20 mouse cellular contexts compared by ENCODE assay signal in genomic region chr16:33593467-33593866, GRCm38 (mm10).
DNase-seq lines count a peak whose midpoint lies in the region; ATAC-seq and TF ChIP-seq lines count a peak whose summit lies in the region.
"Had no signal": no experiment of that assay in that cellular context is flagged by ENCODE, and none has a peak within 500 bp of the region (broad histone marks: within the 10 kb centered on the region; RNA-seq: fewer than 3 reads in every experiment).

No protein-coding gene starts in this region.

- H3ac ChIP-seq in myocyte (ENCODE audit: control insufficient read depth, insufficient read length) = no peak overlapping the region

- 76% methylated on average over 7 of the region's 7 CpGs for whole genome bisulfite sequencing in midbrain, embryonic 10.5 days
- 68% methylated on average over 7 of the region's 7 CpGs for WGBS in midbrain, embryonic 14.5 days

- no peak overlapping the region for H3K9ac ChIP-seq in midbrain, embryonic 14.5 days (replicated peaks; ENCODE audit: low read length)
- H3K9ac ChIP-seq: embryonic facial prominence, embryonic 13.5 days; heart, embryonic 15.5 days; liver, embryonic 15.5 days; lung, embryonic 15.5 days; neural tube, embryonic 13.5 days had no signal

- no peak overlapping the region for H3K4me2 ChIP-seq in midbrain, embryonic 14.5 days (ENCODE audit: low read length)
- H3K4me2 ChIP-seq in myocyte (ENCODE audit: low read depth) = peak overlapping the region; percentile 56
- H3K4me2 ChIP-seq: embryonic facial prominence, embryonic 13.5 days; heart, embryonic 15.5 days; liver, embryonic 15.5 days; lung, embryonic 15.5 days; neural tube, embryonic 13.5 days had no signal

- no peaks in the 10 kb centered on the region for H3K36me3 ChIP-seq in midbrain, embryonic 10.5 days
- H3K36me3 ChIP-seq in midbrain, embryonic 14.5 days (ENCODE audit: control insufficient read depth, insufficient read depth, low read length) = no peaks in the 10 kb centered on the region
- H3K36me3 ChIP-seq in myocyte (ENCODE audit: control insufficient read depth, insufficient read depth) = no peaks in the 10 kb centered on the region
- H3K36me3 ChIP-seq: embryonic facial prominence, embryonic 13.5 days; heart, embryonic 15.5 days; limb, embryonic 10.5 days; liver, embryonic 15.5 days; lung, embryonic 15.5 days; neural tube, embryonic 13.5 days had no signal

- no peak for ATAC-seq in midbrain, embryonic 14.5 days (ENCODE audit: low FRiP score, low TSS enrichment)

- peaks cover 55% of the 10 kb centered on the region for H3K4me1 ChIP-seq in midbrain, embryonic 10.5 days
- peaks cover 14% of the 10 kb centered on the region for H3K4me1 ChIP-seq in midbrain, embryonic 14.5 days (ENCODE audit: control insufficient read depth, insufficient read depth, low read length)

- H3K4me3 ChIP-seq in gastrocnemius, adult 2 months = no peak overlapping the region
- no peak overlapping the region for H3K4me3 ChIP-seq in midbrain, embryonic 10.5 days
- H3K4me3 ChIP-seq in midbrain, embryonic 14.5 days (replicated peaks; ENCODE audit: low read depth, low read length) = no peak overlapping the region
- no peak overlapping the region for H3K4me3 ChIP-seq in myocyte
- H3K4me3 ChIP-seq: embryonic facial prominence, embryonic 13.5 days; heart, embryonic 15.5 days; limb, embryonic 10.5 days; liver, embryonic 15.5 days; lung, embryonic 15.5 days; megakaryocyte, embryonic 14.5 days; neural tube, embryonic 13.5 days had no signal

- H3K27ac ChIP-seq in gastrocnemius, adult 2 months = 0 out of 2 replicates have a peak overlapping the region, but pooled peaks have one; percentile 46
- peak overlapping the region; percentile 91 for H3K27ac ChIP-seq in midbrain, embryonic 10.5 days (replicated peaks)
- H3K27ac ChIP-seq in midbrain, embryonic 14.5 days (replicated peaks; ENCODE audit: low read depth, low read length) = no peak overlapping the region
- H3K27ac ChIP-seq: embryonic facial prominence, embryonic 13.5 days; limb, embryonic 10.5 days; liver, embryonic 15.5 days; lung, embryonic 15.5 days; neural tube, embryonic 13.5 days had no signal

- DNase-seq in adrenal gland, adult (ENCODE audit: inconsistent age in 2 of 2, low spot score in 1 of 2) = peak; percentile 37 to 62
- no peak for DNase-seq in adrenal gland, postnatal 10 days
- DNase-seq in gastrocnemius, adult 2 months = no peak
- DNase-seq in gastrocnemius, postnatal 25 days = no peak
- DNase-seq in midbrain, embryonic 10.5 days (ENCODE audit: low spot score) = no peak
- no peak for DNase-seq in midbrain, embryonic 14.5 days
- DNase-seq in frontal cortex, postnatal 25 days (ENCODE audit: low spot score in 2 of 2) = no peak
- DNase-seq: cerebellum, adult 2 months; cerebellum, postnatal 25 days; kidney, adult 2 months; liver; thymus, postnatal 14 days had no signal

- no peaks in the 10 kb centered on the region for H3K79me2 ChIP-seq in myocyte (ENCODE audit: control insufficient read depth, insufficient read depth)

- H3K27me3 ChIP-seq in midbrain, embryonic 10.5 days (ENCODE audit: low read depth, poor library complexity, severe bottlenecking) = no peaks in the 10 kb centered on the region
- no peaks in the 10 kb centered on the region for H3K27me3 ChIP-seq in midbrain, embryonic 14.5 days (ENCODE audit: control insufficient read depth, insufficient read depth, low read length)
- no peaks in the 10 kb centered on the region for H3K27me3 ChIP-seq in myocyte (ENCODE audit: control insufficient read depth, insufficient read depth, insufficient read length)
- H3K27me3 ChIP-seq: embryonic facial prominence, embryonic 13.5 days; heart, embryonic 15.5 days; liver, embryonic 15.5 days; lung, embryonic 15.5 days; neural tube, embryonic 13.5 days had no signal

- no peak for TF ChIP-seq POLR2A in myocyte (IDR thresholded peaks at IDR 0.05; ENCODE audit: insufficient read length, low read depth)

- no peak for TF ChIP-seq CTCF in gastrocnemius, adult 2 months (IDR thresholded peaks at IDR 0.05)

- H3K9me3 ChIP-seq in midbrain, embryonic 10.5 days (replicated peaks) = no peaks in the 10 kb centered on the region
- no peaks in the 10 kb centered on the region for H3K9me3 ChIP-seq in midbrain, embryonic 14.5 days (ENCODE audit: control insufficient read depth, low read length)
- H3K9me3 ChIP-seq: embryonic facial prominence, embryonic 13.5 days; heart, embryonic 15.5 days; limb, embryonic 10.5 days; liver, embryonic 15.5 days; lung, embryonic 15.5 days; megakaryocyte, embryonic 14.5 days; neural tube, embryonic 13.5 days had no signal

- intact Hi-C loops in gastrocnemius, adult 2 months (cut with DNase I) = no loop called here

TF ChIP-seq in myocyte, 11 proteins besides CTCF, POLR2A, EP300 and RAD21:
- TF ChIP-seq MAX (IDR thresholded peaks at IDR 0.05; ENCODE audit: low read depth) (no peak), POLR2AphosphoS2 (IDR thresholded peaks at IDR 0.05; ENCODE audit: insufficient read length, low read depth) (no peak), USF1 (IDR thresholded peaks at IDR 0.05; ENCODE audit: low read depth) (no peak), TCF3 (IDR thresholded peaks at IDR 0.05; ENCODE audit: insufficient read length, low read depth) (no peak), E2F4 (IDR thresholded peaks at IDR 0.05; ENCODE audit: insufficient read depth) (no peak), CEBPB (IDR thresholded peaks at IDR 0.05; ENCODE audit: insufficient read depth, poor library complexity, severe bottlenecking) (no peak), REST (IDR thresholded peaks at IDR 0.05; ENCODE audit: insufficient read depth, insufficient read length) (no peak), MYOD1 (IDR thresholded peaks at IDR 0.05; ENCODE audit: control insufficient read depth in 1 of 3, insufficient read length in 2 of 3, low read depth in 2 of 3) (no peak), SRF (IDR thresholded peaks at IDR 0.05; ENCODE audit: control insufficient read depth, insufficient read length, low read depth) (no peak), TCF12 (IDR thresholded peaks at IDR 0.05; ENCODE audit: insufficient read depth, poor library complexity, severe bottlenecking) (no peak)

Comparison
In these comparisons a context has a peak if more than half of its experiments do, and no peak if none do; other contexts are left out.
1. DNase-seq: peak in adrenal gland, adult (2 of 2); none in adrenal gland, postnatal 10 days (single experiment), gastrocnemius, adult 2 months (single experiment), gastrocnemius, postnatal 25 days (single experiment), midbrain, embryonic 10.5 days (single experiment), midbrain, embryonic 14.5 days (single experiment) and frontal cortex, postnatal 25 days (0 of 2).